Mouse (Mus musculus) spleen, adult 10 weeks (tissue): ENCODE measurements around the gene Mettl26. TPM values are rescaled to one million over a fixed set of nuclear protein-coding genes. Genes with fewer than 3 reads are reported as not detected.

Experiments
- polyA plus RNA-seq: library from polyadenylated mRNA; stranded (reverse); fragments of 350-450 nt; fragmentation: Illumina TruSeq; extraction: RNeasy Lipid Tissue Mini Kit (QIAGEN cat#74804); gene quantifications from one replicate; pipeline ENCODE4 v1.2.3, GENCODE M21; 2015; ENCODE audit warnings: low replicate concordance; ENCODE audit not compliant: insufficient read depth

Gene Mettl26
- polyA plus RNA-seq = 14.3 TPM

DNA sequence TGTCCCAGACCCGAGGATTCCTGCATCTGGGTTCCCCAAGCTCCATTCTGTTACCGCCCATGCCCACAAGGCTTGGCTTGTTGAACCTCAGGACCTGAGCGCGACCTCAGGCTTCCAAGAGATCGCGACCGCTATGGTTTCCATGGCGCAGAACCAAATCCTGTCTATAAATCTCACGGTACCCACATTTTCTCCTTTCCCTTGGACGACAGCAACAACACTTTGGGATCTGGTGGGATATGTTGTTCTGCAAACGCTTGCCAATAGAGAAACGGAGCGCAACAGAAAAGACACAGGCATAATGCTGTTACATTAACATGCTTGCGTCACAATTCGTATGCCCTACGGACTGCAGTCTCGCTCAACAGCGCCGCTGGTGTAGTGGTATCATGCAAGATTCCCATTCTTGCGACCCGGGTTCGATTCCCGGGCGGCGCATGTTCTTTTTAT is at the start of gene Mettl26:
Mettl26 (plus strand) TSS at position 354 of the 450 bp plus-strand sequence.

GRCm38 (mm10) chr17:25828712-25829557 is 45.9 kb upstream of the Mettl26 start, which contains the start of gene Jmjd8:
Gene Jmjd8 (plus strand): TSS chr17:25828867.

DNA sequence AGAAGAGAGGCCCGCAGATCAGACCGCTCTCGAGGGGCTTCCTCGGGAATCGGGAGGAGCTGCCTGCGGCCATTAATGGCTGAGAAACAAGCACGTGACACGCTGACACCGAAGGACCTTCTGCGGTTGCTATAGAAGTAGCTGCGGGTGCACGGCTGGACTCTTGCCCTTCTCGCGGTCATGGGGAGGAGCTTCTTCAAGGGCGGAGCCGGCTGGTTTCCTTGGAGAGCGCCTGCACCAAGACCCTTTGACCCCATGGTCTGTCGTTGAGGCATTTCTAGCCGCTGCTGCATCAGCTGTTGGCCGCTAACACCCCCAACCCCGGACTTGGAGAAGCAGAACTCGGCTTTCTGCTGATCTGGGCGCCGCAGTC is 41.6 kb upstream of the Mettl26 start, which contains the start of gene Stub1:
Stub1 (minus strand) TSS at position 114 of the 373 bp plus-strand sequence.

GRCm38 (mm10) chr17:25837076-25837410 is 37.8 kb upstream of the Mettl26 start, which contains the start of gene Rhbdl1:
Gene Rhbdl1 (minus strand): TSS chr17:25837295.

GRCm38 (mm10) chr17:25841117-25841880 is 33.6 kb upstream of the Mettl26 start, which contains the start of gene Gm20683:
Gene Gm20683 (minus strand): TSS chr17:25841763.

DNA sequence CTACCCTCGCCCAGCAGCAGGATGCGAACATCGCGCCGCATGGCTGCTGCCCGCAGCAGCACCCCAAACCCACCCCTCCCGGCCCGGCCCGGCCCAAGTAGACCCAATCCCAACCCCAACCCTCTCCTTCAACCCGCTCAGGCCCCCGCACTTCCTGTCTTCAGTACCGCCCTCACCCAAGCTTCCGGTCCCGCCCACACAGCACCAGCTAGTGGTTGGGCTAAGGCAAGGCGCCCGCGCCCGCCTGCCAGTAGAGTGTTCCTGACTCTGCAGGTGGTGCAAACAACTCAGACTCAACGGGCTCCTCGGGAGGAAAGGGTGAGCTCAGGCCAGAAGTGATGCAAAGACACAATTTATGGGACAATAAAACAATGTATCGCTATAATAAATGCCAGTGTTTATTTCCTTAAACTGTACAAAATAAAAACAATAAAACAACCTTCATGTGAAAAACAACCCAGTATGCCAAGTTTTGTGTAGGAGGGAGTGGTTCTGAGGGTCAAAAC is 30.4 kb upstream of the Mettl26 start, which contains the start of gene Rhot2:
Rhot2 (minus strand) TSS at position 456 of the 506 bp plus-strand sequence.

GRCm38 (mm10) chr17:25860832-25861703 is 13.8 kb upstream of the Mettl26 start, which contains the start of gene Wdr90:
Gene Wdr90 (minus strand): TSS chr17:25861501.

GRCm38 (mm10) chr17:25868601-25869191 is 6.2 kb upstream of the Mettl26 start, which contains the start of gene Mcrip2:
Gene Mcrip2 (minus strand): TSS chr17:25868764.

GRCm38 (mm10) chr17:25880196-25880910 is 5.5 kb downstream of the Mettl26 start, which contains the start of gene Wfikkn1:
Gene Wfikkn1 (minus strand): TSS chr17:25880858.

DNA sequence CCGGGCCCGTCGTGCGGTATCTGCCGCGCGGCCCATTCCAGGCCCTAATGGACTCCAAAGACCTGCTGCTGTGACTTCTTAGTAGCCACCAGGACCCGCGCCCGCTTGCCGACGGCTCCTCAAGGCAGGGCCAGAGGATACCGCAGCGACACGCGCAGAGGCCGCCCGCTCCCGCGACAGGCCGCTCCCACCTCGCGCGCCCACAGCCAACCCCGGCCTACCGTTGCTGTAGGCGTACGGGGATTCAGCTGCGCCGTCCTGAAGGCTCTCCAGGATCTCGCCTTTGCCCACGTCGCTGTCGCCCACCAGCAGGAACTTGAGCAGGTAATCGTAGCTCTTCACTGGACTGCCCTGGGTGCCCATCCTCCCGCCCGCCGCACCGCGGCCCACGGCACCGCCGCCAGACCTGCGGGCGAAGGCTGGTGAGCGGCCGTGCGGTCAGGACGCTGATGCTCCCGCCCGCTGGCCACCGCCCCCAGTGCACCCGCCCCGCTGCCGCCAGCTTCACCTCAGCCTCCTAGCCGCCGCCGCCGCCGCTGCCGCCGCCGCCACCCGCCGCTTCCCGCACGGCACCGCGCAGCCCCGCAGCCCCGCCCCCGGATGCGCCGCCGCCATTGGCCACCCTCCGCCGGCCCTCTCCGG is 44.4 kb downstream of the Mettl26 start, which contains the start of gene Rab40c:
Rab40c (minus strand) TSS at position 584 of the 642 bp plus-strand sequence.

Other genes with a start within 250 kb of the Mettl26 start
- gene Gng13, start 157.9 kb upstream of the Mettl26 start, polyA plus RNA-seq = not detected
- gene Chtf18, start 147.7 kb upstream of the Mettl26 start, polyA plus RNA-seq = 3.2 TPM
- 1.5 TPM for gene Rpusd1, start 147.4 kb upstream of the Mettl26 start, polyA plus RNA-seq
- not detected for gene Mslnl, start 139.0 kb upstream of the Mettl26 start, polyA plus RNA-seq
- 1.9 TPM for gene Msln, start 120.7 kb upstream of the Mettl26 start, polyA plus RNA-seq
- gene Narfl, start 101.3 kb upstream of the Mettl26 start, polyA plus RNA-seq = 15.2 TPM
- 7.3 TPM for gene Haghl, start 89.4 kb upstream of the Mettl26 start, polyA plus RNA-seq
- not detected for gene Ccdc78, start 88.5 kb upstream of the Mettl26 start, polyA plus RNA-seq
- gene Fam173a, start 82.2 kb upstream of the Mettl26 start, polyA plus RNA-seq = 19.6 TPM
- not detected for gene AC134908.4, start 79.4 kb upstream of the Mettl26 start, polyA plus RNA-seq
- 2.4 TPM for gene Metrn, start 77.9 kb upstream of the Mettl26 start, polyA plus RNA-seq
- 0.46 TPM for gene Fbxl16, start 66.0 kb upstream of the Mettl26 start, polyA plus RNA-seq
- 7.8 TPM for gene Wdr24, start 51.4 kb upstream of the Mettl26 start, polyA plus RNA-seq
- 21.8 TPM for gene Jmjd8, start 46.2 kb upstream of the Mettl26 start, polyA plus RNA-seq
- gene Stub1, start 41.7 kb upstream of the Mettl26 start, polyA plus RNA-seq = 41.4 TPM
- gene Rhbdl1, start 37.8 kb upstream of the Mettl26 start, polyA plus RNA-seq = not detected
- gene Gm20683, start 33.3 kb upstream of the Mettl26 start, polyA plus RNA-seq = 0.30 TPM
- gene Rhot2, start 30.2 kb upstream of the Mettl26 start, polyA plus RNA-seq = 38.1 TPM
- 9.6 TPM for gene Wdr90, start 13.6 kb upstream of the Mettl26 start, polyA plus RNA-seq
- gene Mcrip2, start 6.3 kb upstream of the Mettl26 start, polyA plus RNA-seq = 1.4 TPM
- 0.21 TPM for gene Wfikkn1, start 5.8 kb downstream of the Mettl26 start, polyA plus RNA-seq
- gene Rab40c, start 44.7 kb downstream of the Mettl26 start, polyA plus RNA-seq = 10.4 TPM
- gene Pigq, start 69.9 kb downstream of the Mettl26 start, polyA plus RNA-seq = 70.8 TPM
- 0.28 TPM for gene Nhlrc4, start 69.9 kb downstream of the Mettl26 start, polyA plus RNA-seq
- gene A930017K11Rik, start 77.5 kb downstream of the Mettl26 start, polyA plus RNA-seq = not detected
- gene Capn15, start 110.7 kb downstream of the Mettl26 start, polyA plus RNA-seq = 5.8 TPM
- gene Rab11fip3, start 194.5 kb downstream of the Mettl26 start, polyA plus RNA-seq = 6.5 TPM
- 13.1 TPM for gene Decr2, start 215.3 kb downstream of the Mettl26 start, polyA plus RNA-seq
- gene Nme4, start 220.5 kb downstream of the Mettl26 start, polyA plus RNA-seq = 4.7 TPM
- 14.4 TPM for gene Tmem8, start 238.2 kb downstream of the Mettl26 start, polyA plus RNA-seq
- 29.7 TPM for gene Mrpl28, start 248.4 kb downstream of the Mettl26 start, polyA plus RNA-seq